Mouse (Mus musculus) gastrocnemius, postnatal 36 days (tissue): Measurements from ENCODE around the gene Atp10a. TPM values are rescaled to one million over a fixed set of nuclear protein-coding genes. Genes with fewer than 3 reads are reported as not detected.

Experiments used
- DNase-seq, 2 experiments: peaks; one replicate each; pipeline ENCODE4 v3.0.0; 2022
- intact Hi-C: fragments of 180-260 bp; cut with DNase I; formaldehyde crosslinking; loops from one replicate; pipeline ENCODE4 v1.15.1; 2025
- long read RNA-seq, 2 experiments: library from polyadenylated mRNA; stranded (forward); transcript quantifications; one replicate each; pipeline ENCODE4 v2.0.0; 2021
- total RNA-seq, 2 experiments: library from RNA; stranded (reverse); gene quantifications; 2 replicates each; pipeline ENCODE4 v1.2.3; 2021

The Atp10a gene
- 1 to 10 TPM; 1.6 to 2.1 TPM for total RNA-seq
- long read RNA-seq, experiment 1, partial matches to known transcripts = 1 of 3 reads
- long read RNA-seq, experiment 1, other reads (novel, unspliced or antisense) = 2 of 3 reads
- long read RNA-seq, experiment 2 = 0 reads

DNA sequence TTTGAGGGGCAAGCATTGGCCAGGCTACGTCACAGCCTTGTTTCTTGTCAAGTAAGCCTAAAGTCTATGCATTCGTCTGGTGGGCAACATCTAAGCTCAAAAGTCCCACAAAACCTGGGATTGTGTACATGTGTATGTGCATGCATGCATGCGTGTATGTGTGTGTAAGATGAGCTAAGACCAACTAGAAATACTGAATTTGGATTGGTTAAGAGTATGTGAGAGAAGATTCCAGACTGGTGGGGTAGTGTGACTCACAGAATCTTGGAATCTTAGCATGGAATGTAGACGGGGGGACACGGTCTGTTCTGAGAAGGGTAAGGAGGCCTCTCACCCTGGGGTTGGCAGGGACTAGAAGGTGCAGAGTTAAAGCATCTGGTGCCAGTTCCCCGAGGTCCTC is at the start of gene Atp10a:
Gene Atp10a, plus strand, starts transcription at position 301 of the 400 bp plus-strand sequence.
- intact Hi-C loops = no loop called here

DNA sequence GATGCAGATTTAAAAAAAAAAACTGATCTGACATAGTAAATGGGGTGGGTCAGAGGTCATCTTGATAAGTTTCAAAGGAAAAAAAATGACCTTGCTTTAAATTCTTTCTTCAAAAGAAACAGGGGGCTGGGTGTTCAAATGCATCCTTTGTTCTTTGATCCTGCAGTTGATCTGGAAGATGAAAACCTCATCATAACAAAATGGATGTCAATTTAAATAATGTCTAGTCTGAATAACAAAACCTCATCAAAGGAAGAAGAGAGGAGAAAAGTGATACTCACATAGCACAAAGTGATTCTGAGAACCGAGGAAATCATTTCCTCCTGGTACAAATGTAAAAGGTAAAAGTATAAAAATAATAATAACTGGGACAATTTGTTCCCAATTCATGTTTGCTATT is 37.9 kb upstream of the Atp10a start:
- intact Hi-C loops = no loop called here
- DNase-seq = no peak

More for the DNA sequence above, at the start of gene Atp10a:
- no peak for DNase-seq

DNA sequence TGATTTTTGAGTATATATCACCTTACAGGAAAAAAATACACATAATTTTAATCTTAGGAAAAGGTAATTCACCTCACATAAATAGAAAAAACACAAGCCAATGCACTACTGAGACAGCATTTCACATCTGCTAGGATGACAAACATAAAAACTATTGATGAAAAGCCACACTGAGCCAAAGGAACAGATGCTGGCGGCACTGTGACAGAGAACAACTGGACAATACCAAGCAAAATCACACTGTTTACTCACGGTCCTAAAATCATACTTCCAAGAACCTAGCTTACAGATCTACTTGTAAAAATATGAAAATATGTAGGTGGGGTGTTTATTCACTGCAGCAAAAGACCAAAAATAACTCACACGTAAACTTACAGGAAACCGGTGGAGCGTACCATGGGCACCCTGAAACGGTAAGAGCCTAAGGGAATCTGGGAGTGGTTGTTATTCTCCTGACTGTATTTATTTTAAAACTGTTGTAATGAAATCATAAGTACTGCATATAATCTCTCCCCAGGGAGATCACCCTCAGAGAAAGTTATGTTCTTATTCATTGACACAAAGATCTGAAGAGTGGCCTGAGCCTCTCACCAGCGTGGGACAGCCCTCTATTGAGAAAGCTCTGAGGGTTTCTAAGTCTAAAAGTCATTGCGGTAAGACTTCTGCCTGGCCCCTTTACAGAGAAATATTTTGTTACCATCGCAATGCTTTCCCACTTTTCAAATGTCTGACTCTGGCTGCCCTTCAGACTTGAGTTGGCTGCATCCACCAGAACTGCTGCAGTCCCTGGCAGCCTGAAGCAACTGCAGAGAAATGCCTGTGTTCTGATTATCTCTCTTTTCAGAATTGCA is 29.4 kb upstream of the Atp10a start:
- intact Hi-C loops = no loop called here
- peak in 1 of 2 experiments; percentile 33 for DNase-seq

DNA sequence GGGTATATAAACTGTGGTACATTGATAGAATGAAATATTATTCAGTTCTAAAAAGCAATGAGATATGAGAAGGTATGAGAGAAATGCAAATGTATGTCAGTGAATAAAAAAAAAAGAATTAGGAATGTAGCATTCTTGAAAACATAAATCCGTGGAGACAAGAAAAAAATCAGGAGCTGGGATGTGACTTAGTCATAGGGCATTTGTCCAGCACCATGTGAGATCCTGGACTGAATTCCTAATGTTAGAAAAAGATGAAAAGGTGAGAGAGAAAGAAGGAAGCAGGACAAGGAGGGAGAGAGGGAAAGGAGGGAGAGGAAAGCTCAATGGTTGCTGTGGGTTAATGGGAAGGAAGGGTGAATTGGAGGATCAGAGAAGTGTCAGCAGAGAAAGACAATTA is 28.6 kb upstream of the Atp10a start:
- intact Hi-C loops = no loop called here
- no peak for DNase-seq

DNA sequence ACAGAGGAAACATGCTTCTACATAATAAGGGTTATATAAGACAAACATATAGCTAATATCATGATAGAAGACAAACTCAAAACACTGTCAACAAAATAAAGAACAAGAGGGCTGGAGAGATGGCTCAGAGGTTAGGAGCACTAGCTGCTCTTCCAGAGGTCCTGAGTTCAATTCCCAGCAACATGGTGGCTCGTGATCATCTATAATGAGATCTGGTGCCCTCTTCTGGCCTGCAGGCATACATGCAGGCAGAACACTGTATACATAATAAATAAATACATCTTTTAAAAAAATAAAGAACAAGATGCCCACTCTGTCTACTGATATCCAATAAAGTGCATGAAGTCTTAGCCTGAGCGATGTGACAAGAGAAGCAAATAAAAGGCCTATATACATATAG is 26.7 kb upstream of the Atp10a start:
- intact Hi-C loops = no loop called here
- no peak for DNase-seq

DNA sequence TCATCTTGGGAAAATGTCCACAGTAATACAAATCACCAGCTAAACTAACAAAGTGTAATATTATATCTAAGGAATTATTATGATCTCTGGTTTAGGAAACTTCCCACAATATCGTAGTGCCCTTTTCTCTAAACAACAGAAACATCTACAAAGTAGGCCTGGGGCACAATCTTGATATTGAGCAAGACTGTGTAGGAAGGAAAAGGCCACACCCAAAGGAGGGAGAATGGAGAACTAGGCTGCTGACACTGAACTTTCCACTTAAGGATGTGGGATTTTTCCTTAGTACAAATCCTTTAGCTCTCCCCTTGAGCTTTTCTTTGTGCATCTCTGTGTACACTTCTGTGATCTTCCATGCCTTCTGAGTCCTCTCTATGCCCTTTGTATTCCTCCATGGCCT is 22.3 kb upstream of the Atp10a start:
- intact Hi-C loops = no loop called here
- no peak for DNase-seq

DNA sequence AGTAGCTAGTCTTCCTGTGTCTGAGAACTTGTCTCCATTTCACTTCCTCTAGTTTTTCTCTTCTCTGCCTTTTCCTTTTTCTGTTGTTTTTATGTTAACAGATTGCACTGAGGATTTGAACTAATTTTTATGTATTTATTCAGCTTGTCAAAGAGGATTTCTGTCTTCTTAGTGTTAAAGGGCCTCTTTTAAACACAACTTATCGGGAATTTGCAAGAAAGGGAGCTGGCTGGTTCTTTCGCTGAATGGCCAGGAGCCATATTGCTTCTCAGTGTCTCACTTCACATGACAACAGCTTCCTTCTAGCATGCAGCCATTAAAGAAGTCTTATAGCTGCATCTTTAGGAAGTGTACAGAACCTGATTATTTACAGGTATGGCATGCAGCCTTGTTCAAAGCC is 16.3 kb upstream of the Atp10a start:
- no peak for DNase-seq
- intact Hi-C loops = no loop called here

DNA sequence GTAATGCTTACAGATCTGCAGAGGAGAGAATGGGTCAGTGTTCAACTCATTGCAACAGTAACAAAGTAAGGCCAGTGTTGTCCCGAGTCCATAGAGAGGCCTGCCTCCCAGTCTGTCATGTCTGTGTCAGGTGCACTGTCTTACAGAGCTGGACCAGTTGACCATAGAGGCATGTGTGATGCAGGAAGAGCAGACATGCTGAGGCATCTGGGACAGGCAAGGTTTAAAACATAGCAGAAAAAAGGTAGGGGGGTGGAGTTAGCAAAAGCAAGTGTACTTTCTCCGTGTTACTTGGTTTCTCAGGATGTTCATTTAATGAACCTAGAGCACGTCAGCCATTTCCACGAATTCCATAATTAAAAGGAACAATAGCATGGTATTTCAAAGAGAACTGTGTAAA is 15.5 kb upstream of the Atp10a start:
- intact Hi-C loops = no loop called here

DNA sequence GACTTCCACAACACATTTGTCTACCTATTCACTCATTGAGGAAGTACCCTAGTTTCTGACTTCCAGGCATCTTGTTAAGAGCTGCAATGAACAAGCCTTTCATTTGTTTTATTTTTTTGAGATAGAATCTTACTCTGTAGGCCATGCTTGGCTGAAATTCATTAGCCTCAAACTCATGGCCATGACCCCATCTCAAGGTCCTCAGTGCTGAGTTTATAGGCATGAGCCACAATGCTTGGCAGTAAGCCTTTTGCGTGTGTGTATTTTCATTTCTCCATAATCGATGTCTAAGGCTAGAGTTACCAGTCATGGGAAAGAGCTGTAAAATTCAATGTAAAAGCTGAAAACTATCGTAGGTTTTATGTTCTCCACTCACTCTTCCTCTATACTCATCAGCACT is 14.1 kb upstream of the Atp10a start:
- intact Hi-C loops = no loop called here
- DNase-seq = no peak

More for the DNA sequence above, 15.5 kb upstream of the Atp10a start:
- no peak for DNase-seq

DNA sequence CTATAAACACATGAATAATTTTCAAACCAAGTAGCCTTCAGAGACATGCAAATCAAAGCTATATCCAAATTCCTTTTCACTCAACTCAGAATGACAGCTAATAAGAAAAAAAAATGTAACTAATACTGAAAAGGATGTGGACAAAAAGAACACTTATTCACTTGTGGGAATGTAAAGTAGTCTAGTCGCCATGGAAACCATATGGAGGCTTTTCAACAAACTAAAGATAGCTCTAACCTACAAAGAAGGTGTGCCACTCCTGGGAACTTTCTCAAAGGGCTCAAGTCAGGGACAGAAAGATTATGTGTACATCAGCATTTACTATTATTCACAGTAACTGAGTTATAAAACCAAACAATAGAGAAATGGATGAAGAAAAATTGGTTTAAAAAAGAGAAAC is 8.6 kb upstream of the Atp10a start:
- no peak for DNase-seq
- intact Hi-C loops = no loop called here

DNA sequence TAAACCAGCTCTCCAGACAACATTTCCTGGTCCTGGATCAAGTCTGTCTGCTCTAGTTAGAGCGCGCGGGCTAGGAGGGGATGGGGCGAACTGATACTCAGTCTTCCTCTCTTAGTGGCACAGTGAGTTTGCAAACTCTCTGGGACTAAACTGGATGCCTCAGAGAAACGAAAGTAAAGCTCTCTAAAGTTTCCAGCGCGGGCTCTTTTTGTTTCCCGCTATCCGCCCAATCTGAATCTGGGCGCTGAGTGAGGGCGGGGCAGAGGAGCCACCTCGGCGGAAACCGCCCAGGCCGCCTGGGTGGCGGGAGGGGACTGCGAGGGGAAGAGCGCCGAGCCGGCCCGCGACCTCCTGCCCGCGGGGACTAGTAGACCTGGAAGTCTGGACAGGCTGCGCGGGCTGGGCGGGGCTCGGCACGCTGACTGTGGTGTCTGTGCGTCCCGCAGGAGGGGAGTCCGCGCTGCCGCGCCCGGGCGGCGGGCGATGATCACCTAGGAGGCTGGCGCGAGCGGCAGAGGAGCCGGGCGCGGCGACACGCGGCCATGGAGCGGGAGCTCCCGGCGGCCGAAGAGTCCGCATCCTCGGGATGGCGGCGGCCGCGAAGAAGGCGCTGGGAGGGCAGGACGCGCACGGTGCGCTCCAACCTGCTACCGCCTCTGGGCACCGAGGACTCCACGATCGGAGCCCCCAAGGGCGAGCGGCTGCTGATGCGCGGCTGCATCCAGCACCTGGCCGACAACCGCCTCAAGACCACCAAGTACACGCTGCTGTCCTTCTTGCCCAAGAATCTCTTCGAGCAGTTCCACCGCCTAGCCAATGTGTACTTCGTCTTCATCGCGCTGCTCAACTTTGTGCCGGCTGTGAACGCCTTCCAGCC is 2.2 kb downstream of the Atp10a start:
- DNase-seq = peak; percentile 50 to 53
- intact Hi-C loops = no loop called here

DNA sequence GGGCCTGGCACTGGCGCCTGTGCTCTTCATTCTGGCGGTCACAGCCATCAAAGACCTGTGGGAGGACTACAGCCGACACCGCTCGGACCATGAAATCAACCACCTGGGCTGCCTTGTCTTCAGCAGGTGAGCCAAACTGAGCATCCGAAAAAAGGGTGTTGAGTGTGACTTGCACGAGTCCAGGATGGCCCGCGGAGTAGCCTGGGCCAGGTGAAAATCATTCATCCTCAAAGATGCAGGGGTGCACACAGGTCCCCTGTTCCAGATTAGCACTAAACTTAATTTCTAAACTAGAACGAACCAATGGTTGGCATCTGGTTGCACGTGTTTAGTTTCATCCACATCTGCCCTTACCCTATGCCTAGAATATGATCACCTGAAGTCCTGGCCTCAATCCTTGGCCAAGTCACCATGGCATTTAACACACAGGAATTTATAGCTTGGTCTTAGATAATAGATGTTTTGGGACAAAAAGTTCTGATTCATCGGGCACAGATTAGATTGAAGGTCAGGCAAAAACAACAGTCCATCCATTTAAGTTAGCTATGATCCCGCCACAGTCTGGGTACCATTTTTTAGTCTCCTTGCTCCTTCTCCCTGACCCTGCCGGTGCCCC is 2.9 kb downstream of the Atp10a start:
- intact Hi-C loops = no loop called here
- DNase-seq = no peak

DNA sequence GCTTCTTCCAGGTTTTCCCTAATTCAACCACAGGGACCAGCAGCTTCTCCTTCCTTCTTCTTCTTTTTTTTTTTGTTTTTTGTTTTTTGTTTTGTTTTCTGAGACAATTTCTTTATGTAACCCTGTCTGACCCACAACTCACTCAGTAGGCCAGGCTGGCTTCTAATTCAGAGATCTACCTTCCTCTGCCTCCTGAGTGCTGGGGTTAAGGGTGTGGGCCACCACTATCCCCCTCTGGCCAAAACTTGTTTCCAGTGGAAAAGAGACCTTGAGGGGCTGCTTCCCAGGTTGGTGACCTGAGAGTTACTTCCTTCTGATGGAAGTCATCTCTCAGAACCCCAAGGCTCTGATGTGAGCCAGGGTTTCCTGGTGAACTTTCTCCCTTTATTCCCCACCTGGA is 4.1 kb downstream of the Atp10a start:
- intact Hi-C loops = loop anchor here (5.0 kb wide), 1 partner anchor 52 kb away; no protein-coding TSS in a partner anchor
- no peak for DNase-seq

DNA sequence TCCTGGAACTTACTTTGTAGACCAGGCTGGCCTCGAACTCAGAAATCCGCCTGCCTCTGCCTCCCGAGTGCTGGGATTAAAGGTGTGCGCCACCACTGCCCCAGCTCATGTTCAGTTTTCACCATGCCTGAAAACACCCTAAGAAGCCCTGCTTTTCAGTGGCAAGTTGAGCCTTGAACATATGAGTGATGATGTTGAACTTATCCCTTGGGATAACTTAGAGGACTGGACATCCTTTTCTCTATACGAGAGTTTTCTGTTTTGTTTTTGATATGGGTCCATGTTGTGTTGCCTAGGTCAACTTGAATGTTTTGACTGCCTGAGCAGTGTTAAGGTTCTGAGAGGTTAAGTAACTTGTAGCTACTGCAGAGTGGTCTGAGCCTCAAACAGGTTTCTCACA is 4.7 kb downstream of the Atp10a start:
- no peak for DNase-seq
- intact Hi-C loops = loop anchor here (5.0 kb wide), 1 partner anchor 52 kb away; no protein-coding TSS in a partner anchor

DNA sequence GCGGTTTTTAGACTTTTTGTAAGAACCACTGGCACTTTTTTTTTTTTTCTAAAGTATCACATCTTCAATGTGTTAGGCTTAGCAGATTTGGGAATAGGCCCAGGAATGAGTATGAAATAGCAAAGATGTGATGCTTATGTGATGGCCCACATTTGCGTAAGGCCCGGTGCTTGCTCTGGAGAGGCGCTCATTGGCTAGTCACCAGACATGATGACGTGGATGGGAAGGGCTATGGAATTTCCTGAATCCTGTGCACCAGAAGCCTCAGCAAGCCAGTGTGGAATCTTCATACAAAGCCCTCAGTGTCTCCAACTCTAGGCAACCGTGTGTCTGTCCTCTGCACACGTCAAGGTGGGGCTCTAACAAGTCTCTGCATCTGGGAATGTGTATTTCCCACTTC is 5.1 kb downstream of the Atp10a start:
- intact Hi-C loops = loop anchor here (5.0 kb wide), 1 partner anchor 51 kb away; no protein-coding TSS in a partner anchor
- no peak for DNase-seq

DNA sequence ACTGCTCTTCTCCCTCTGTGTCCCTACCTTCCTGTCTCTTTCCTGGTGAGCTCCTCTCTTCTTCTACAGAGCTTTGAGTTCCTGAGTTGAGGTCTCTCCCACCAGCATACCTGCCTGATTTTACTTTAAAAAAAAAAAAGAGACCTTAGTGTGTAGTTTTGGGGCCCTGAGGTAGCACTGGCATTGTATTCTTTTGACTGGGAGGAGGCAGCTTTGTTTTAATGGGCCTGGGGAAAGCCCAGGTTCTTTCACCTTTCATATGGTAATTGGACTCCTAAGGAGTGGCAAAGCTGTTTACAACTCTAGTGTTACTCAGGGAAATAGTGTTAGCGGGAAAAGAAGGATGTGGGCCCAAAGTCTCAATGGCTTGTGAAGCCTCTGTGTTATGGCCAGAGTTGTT is 12.7 kb downstream of the Atp10a start:
- no peak for DNase-seq
- intact Hi-C loops = no loop called here

DNA sequence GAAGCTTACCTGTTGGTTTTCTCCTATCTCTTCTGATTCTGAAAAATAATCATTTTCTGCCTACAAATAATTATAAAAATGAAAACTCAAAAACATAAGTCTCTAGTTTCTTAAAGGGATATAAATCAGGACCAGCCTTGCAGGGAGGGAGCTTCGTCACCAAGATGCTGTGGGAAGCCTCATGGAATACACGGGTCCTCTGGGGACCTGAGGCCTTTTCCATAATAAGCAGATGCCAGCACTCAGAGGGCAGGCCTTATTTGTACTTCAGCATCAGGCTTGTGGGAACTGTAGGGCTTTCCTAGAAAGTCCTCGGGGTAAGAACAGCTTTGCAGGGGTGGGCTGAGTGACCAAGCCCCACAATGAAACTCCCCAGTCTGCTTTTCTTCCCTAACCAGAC is 20.1 kb downstream of the Atp10a start:
- no peak for DNase-seq

DNA sequence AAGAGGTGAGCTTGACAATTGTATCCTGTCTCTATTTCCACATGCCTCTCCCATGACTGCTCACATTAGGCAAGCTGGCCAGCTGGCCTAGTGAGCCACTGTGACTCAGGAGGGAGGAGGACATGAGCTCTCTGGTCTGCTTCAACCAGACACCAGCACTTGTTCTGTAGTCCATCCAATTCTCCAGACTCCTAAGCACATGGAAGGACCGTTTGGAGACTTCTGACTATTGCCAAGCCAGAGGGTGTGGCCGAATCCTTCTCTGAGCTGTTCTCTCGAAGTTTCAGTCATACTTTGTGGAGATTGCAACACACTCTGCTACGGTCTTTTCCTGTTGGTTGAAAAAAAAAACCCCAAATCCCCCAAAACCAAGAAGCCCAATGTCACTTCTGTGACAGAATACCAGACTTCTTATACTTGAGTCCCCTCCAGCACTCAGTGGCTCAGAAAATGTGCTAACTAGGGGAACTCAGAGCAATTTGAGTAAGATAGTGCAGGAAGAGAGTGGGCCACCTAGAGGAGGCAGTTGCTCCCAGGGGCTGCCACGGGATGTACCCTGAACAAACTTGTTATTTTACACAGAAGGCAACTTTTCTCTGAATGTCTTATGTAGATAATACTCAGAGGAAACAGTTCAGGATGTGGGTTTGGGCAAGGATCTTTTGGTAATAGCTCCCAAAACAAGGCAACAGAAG is 21.3 kb downstream of the Atp10a start:
- DNase-seq = peak; percentile 23 to 61
- intact Hi-C loops = no loop called here

More for the DNA sequence above, 20.1 kb downstream of the Atp10a start:
- intact Hi-C loops = no loop called here

DNA sequence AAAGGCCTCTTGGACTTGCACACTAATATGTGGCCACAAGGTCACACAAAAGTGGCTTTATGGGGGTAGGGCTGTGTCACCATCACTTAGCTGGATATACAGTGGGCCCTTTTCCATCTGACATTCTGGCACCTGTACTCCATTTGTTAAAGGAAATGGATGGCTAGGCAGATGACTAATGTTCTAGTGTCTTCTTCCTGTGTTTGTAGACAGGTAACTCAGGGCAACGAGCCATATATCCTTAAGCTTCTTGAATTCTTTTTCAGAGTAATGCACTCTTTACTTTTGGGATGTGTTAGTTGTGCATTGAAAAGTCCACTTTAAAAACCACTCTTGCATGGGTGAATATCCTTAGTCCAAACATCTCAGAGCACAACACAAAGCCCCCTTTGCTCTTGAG is 30.0 kb downstream of the Atp10a start:
- intact Hi-C loops = no loop called here
- DNase-seq = no peak

DNA sequence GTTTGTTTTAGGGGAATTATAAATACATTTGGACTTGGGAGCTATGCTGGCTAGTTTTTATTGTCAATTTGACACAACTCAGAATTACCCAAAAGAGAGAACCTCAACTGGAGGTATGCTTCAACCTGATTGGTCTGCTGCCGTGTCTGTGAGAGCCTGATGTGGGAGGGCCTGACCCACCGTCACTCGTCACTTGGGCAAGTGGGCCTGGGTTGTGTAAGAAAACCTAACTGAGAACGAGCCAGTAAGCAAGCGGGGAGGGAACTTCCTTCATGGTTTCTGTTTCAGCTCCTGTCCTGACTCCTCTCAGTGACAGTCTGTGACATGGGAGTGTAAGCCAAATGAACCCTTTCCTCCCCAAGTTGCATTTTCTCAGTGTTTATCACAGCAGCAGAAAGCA is 30.6 kb downstream of the Atp10a start:
- DNase-seq = no peak
- intact Hi-C loops = no loop called here
